Mouse (Mus musculus): Measurements from ENCODE around the gene Lpar3.

Gene Lpar3

GRCm38 (mm10) chr3:146220776-146221486 lies at the start of gene Lpar3:
TSS of gene Lpar3 (plus strand) at chr3:146220963.
- DNase-seq (ENCODE audit: low read depth, low spot score) = no peak

GRCm38 (mm10) chr3:146173030-146173429 lies 47.7 kb upstream of the Lpar3 start:
- no peak for DNase-seq (ENCODE audit: low read depth, low spot score)

- DNase-seq (ENCODE audit: low read depth, low spot score) = no peak
Observed at GRCm38 (mm10) chr3:146174215-146174614, 46.5 kb upstream of the Lpar3 start.

GRCm38 (mm10) chr3:146177295-146177694 lies 43.5 kb upstream of the Lpar3 start:
- DNase-seq (ENCODE audit: low read depth, low spot score) = no peak

GRCm38 (mm10) chr3:146177748-146178582 lies 42.8 kb upstream of the Lpar3 start:
- DNase-seq (ENCODE audit: low read depth, low spot score) = peak; percentile 85

- DNase-seq (ENCODE audit: low read depth, low spot score) = peak; percentile 38
Observed at GRCm38 (mm10) chr3:146180341-146180740, 40.4 kb upstream of the Lpar3 start.

GRCm38 (mm10) chr3:146180986-146181385 lies 39.8 kb upstream of the Lpar3 start:
- DNase-seq (ENCODE audit: low read depth, low spot score) = peak; percentile 62

GRCm38 (mm10) chr3:146184992-146185657 lies 35.6 kb upstream of the Lpar3 start:
- peak; percentile 59 for DNase-seq (ENCODE audit: low read depth, low spot score)

GRCm38 (mm10) chr3:146186033-146186432 lies 34.7 kb upstream of the Lpar3 start:
- DNase-seq (ENCODE audit: low read depth, low spot score) = no peak

- DNase-seq (ENCODE audit: low read depth, low spot score) = peak; percentile 27
Observed at GRCm38 (mm10) chr3:146189933-146190332, 30.8 kb upstream of the Lpar3 start.

- DNase-seq (ENCODE audit: low read depth, low spot score) = no peak
Observed at GRCm38 (mm10) chr3:146192507-146192906, 28.3 kb upstream of the Lpar3 start.

GRCm38 (mm10) chr3:146195153-146195552 lies 25.6 kb upstream of the Lpar3 start:
- no peak for DNase-seq (ENCODE audit: low read depth, low spot score)

GRCm38 (mm10) chr3:146196301-146196700 lies 24.5 kb upstream of the Lpar3 start:
- DNase-seq (ENCODE audit: low read depth, low spot score) = no peak

- no peak for DNase-seq (ENCODE audit: low read depth, low spot score)
Observed at GRCm38 (mm10) chr3:146196780-146197743, 23.7 kb upstream of the Lpar3 start.

- no peak for DNase-seq (ENCODE audit: low read depth, low spot score)
Observed at GRCm38 (mm10) chr3:146197785-146198184, 23.0 kb upstream of the Lpar3 start.

GRCm38 (mm10) chr3:146198803-146199481 lies 21.8 kb upstream of the Lpar3 start:
- DNase-seq (ENCODE audit: low read depth, low spot score) = no peak

- DNase-seq (ENCODE audit: low read depth, low spot score) = no peak
Observed at GRCm38 (mm10) chr3:146199486-146199885, 21.3 kb upstream of the Lpar3 start.

- DNase-seq (ENCODE audit: low read depth, low spot score) = no peak
Observed at GRCm38 (mm10) chr3:146204375-146204774, 16.4 kb upstream of the Lpar3 start.

GRCm38 (mm10) chr3:146205305-146205704 lies 15.5 kb upstream of the Lpar3 start:
- no peak for DNase-seq (ENCODE audit: low read depth, low spot score)

- no peak for DNase-seq (ENCODE audit: low read depth, low spot score)
Observed at GRCm38 (mm10) chr3:146206635-146207034, 14.1 kb upstream of the Lpar3 start.

GRCm38 (mm10) chr3:146207440-146207839 lies 13.3 kb upstream of the Lpar3 start:
- DNase-seq (ENCODE audit: low read depth, low spot score) = no peak
